Mouse (Mus musculus) myocyte (in vitro differentiated cells): ENCODE measurements around the gene Rapgef2. TPM values are rescaled to one million over a fixed set of nuclear protein-coding genes. Genes with fewer than 3 reads are reported as not detected.
"Not testable (repeated sequence)": the region's sequence is repeated elsewhere in the genome, so short reads cannot be mapped to it uniquely, and the experiment has no call there.

Experiments
- H3K27me3 ChIP-seq: one replicate; pipeline ENCODE4 v1.6.1; 2011; ENCODE audit not compliant: control insufficient read depth, insufficient read depth, insufficient read length
- H3K36me3 ChIP-seq: one replicate; pipeline ENCODE4 v1.6.1; 2011; ENCODE audit not compliant: control insufficient read depth, insufficient read depth
- H3K4me2 ChIP-seq: one replicate; pipeline ENCODE4 v1.6.1; 2011; ENCODE audit warnings: low read depth, control low read depth
- H3K4me3 ChIP-seq: one replicate; pipeline ENCODE4 v1.5.1; 2011; ENCODE audit warnings: mild to moderate bottlenecking, control low read depth, moderate library complexity
- H3K79me2 ChIP-seq: one replicate; pipeline ENCODE4 v1.6.1; 2011; ENCODE audit not compliant: control insufficient read depth, insufficient read depth
- H3ac ChIP-seq: one replicate; pipeline ENCODE4 v1.6.1; 2011; ENCODE audit not compliant: control insufficient read depth, insufficient read length
- CEBPB ChIP-seq: IDR thresholded peaks from 2 replicates; pipeline ENCODE4 v1.6.1; 2011; ENCODE audit warnings: mild to moderate bottlenecking, moderate library complexity; ENCODE audit not compliant: poor library complexity, insufficient read depth, severe bottlenecking
- E2F4 ChIP-seq: IDR thresholded peaks from one replicate; pipeline ENCODE4 v1.6.1; 2011; ENCODE audit warnings: mild to moderate bottlenecking, control low read depth, moderate library complexity; ENCODE audit not compliant: insufficient read depth
- MAX ChIP-seq: IDR thresholded peaks from one replicate; pipeline ENCODE4 v1.6.1; 2011; ENCODE audit warnings: low read depth, mild to moderate bottlenecking, control low read depth
- MYOD1 ChIP-seq, 3 experiments: IDR thresholded peaks; one replicate each; pipeline ENCODE4 v1.6.1; 2011; ENCODE audit warnings: control low read depth in 2 of 3, low read depth in 2 of 3, mild to moderate bottlenecking in 2 of 3, moderate library complexity in 1 of 3; ENCODE audit not compliant: insufficient read length in 2 of 3, control insufficient read depth in 1 of 3
- MYOG ChIP-seq, 3 experiments: IDR thresholded peaks; one replicate each; pipeline ENCODE4 v1.6.1; 2011; ENCODE audit warnings: control low read depth in 2 of 3, low read depth in 2 of 3, mild to moderate bottlenecking in 2 of 3; ENCODE audit not compliant: insufficient read length in 2 of 3, control insufficient read depth in 1 of 3, insufficient read depth in 1 of 3
- POLR2A ChIP-seq: IDR thresholded peaks from one replicate; pipeline ENCODE4 v1.6.1; 2011; ENCODE audit warnings: low read depth, mild to moderate bottlenecking, control low read depth, moderate library complexity; ENCODE audit not compliant: insufficient read length
- POLR2AphosphoS2 ChIP-seq: IDR thresholded peaks from one replicate; pipeline ENCODE4 v1.6.1; 2011; ENCODE audit warnings: low read depth, control low read depth; ENCODE audit not compliant: insufficient read length
- REST ChIP-seq: IDR thresholded peaks from one replicate; pipeline ENCODE4 v1.6.1; 2011; ENCODE audit warnings: mild to moderate bottlenecking, control low read depth, moderate library complexity; ENCODE audit not compliant: insufficient read depth, insufficient read length
- SRF ChIP-seq: IDR thresholded peaks from one replicate; pipeline ENCODE4 v1.6.1; 2011; ENCODE audit warnings: low read depth; ENCODE audit not compliant: control insufficient read depth, insufficient read length
- TCF12 ChIP-seq: IDR thresholded peaks from one replicate; pipeline ENCODE4 v1.6.1; 2011; ENCODE audit warnings: mild to moderate bottlenecking, control low read depth; ENCODE audit not compliant: poor library complexity, insufficient read depth, severe bottlenecking
- TCF3 ChIP-seq: IDR thresholded peaks from one replicate; pipeline ENCODE4 v1.6.1; 2011; ENCODE audit warnings: low read depth, control low read depth; ENCODE audit not compliant: insufficient read length
- USF1 ChIP-seq: IDR thresholded peaks from one replicate; pipeline ENCODE4 v1.6.1; 2011; ENCODE audit warnings: low read depth, mild to moderate bottlenecking, control low read depth, moderate library complexity
- polyA plus RNA-seq: library from polyadenylated mRNA; unstranded; fragments of >200 nt; fragmentation: generic; extraction: Trizol; gene quantifications from one replicate; pipeline ENCODE4 v1.2.1, GENCODE M21; 2012; ENCODE audit warnings: missing spikeins

The Rapgef2 gene
- polyA plus RNA-seq, 1 experiment, result 5.8 TPM

DNA sequence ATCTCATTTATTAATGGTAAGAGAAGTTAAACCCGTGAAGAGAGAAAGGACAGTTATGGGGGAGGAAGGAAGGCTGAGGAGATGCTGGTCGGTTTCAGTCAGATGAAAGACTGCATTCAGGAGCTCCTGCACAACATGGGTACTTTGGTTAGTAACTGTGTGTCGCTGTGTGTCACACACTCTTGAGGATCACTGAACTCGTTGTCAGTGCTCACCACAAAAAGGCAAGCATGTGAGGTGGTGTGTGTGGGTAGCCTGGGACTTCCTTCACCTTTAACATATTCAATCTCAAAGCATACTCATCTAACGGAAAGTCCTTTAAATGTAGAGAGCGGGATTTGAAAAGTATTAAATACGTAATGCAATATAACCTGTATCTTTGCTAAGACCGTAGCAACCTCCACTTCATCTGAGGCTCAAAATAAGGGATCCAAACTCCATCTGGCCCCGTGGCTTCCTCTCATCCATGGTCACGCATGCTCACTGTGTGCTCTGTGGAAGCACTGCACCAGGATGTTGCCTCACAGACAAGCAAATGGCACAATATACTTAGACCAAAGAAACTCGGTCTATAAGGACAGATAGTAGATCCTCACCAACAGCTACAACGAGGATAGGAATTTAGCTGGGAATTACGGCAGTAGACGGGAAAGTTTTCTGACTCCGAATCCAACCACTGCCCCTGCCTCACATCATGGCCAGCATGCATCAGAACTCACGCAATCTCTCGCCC, 58.8 kb downstream of the Rapgef2 start:
- TF ChIP-seq MYOD1 (IDR thresholded peaks at IDR 0.05; ENCODE audit: control insufficient read depth in 1 of 3, insufficient read length in 2 of 3, low read depth in 2 of 3) (no peak), REST (no peak), SRF (no peak), TCF12 (no peak), POLR2AphosphoS2 (no peak), POLR2A (no peak), CEBPB (no peak), MYOG (IDR thresholded peaks at IDR 0.05; ENCODE audit: control insufficient read depth in 1 of 3, insufficient read depth in 1 of 3, insufficient read length in 2 of 3, low read depth in 2 of 3) (no peak), E2F4 (no peak), USF1 (no peak), TCF3 (no peak), MAX (no peak)

DNA sequence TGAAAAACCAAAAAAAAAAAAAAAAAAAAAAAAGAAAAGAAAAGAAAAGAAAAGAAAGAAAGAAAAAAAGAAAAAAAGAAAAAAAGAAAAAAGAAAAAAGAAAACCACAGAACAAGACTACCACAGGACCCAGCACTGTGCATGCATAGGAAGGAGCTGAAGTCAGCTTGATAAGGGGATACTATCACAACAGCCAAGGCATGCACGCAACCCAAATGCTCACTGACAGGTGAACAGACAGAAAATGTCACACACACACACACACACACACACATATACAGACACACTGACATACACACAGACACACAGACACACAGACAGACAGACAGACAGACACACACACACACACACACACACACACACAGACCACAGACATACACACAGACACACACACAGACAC, 59.5 kb downstream of the Rapgef2 start:
- H3K79me2 ChIP-seq, result peaks cover 73% of the 10 kb centered on the region
- not testable (repeated sequence) for H3K27me3 ChIP-seq, H3K4me2 ChIP-seq, H3K36me3 ChIP-seq, H3ac ChIP-seq, H3K4me3 ChIP-seq

More for the DNA sequence above, 58.8 kb downstream of the Rapgef2 start:
- Histone ChIP-seq H3K27me3 (no peaks in the 10 kb centered on the region), H3ac (no peak overlapping the region), H3K79me2 (peaks cover 75% of the 10 kb centered on the region), H3K4me3 (no peak overlapping the region), H3K36me3 (no peaks in the 10 kb centered on the region), H3K4me2 (no peak overlapping the region)

DNA sequence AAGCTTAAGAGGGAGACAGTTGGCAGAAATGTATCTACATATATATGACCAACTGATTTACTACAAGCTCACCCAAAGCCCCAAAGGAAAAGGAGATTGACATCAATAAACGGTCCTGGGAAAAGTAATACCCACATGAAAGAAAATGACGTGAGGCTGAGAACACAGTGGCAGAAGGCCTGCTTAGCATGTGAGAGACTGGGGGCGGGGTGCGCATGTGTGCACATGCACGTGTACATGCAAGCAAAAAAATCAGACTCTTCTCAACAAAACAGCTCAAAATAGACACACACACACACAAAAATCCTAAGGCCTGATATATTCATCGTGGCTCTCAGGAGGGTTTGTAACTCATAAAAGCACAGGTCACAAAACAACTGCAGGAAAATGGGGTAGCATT, 60.4 kb downstream of the Rapgef2 start:
- Histone ChIP-seq H3K4me2 (no peak overlapping the region), H3ac (no peak overlapping the region), H3K79me2 (peaks cover 73% of the 10 kb centered on the region), H3K4me3 (no peak overlapping the region), H3K27me3 (no peaks in the 10 kb centered on the region), H3K36me3 (no peaks in the 10 kb centered on the region)
- no peak for TF ChIP-seq USF1
- no peak for TF ChIP-seq POLR2AphosphoS2
- no peak for TF ChIP-seq TCF3
- TF ChIP-seq TCF12, result no peak
- no peak for TF ChIP-seq MYOD1 (IDR thresholded peaks at IDR 0.05; ENCODE audit: control insufficient read depth in 1 of 3, insufficient read length in 2 of 3, low read depth in 2 of 3)
- TF ChIP-seq SRF, result no peak
- no peak for TF ChIP-seq E2F4
- no peak for TF ChIP-seq POLR2A
- TF ChIP-seq MAX, result no peak
- TF ChIP-seq CEBPB, result no peak
- TF ChIP-seq MYOG (IDR thresholded peaks at IDR 0.05; ENCODE audit: control insufficient read depth in 1 of 3, insufficient read depth in 1 of 3, insufficient read length in 2 of 3, low read depth in 2 of 3), result no peak
- TF ChIP-seq REST, result no peak

DNA sequence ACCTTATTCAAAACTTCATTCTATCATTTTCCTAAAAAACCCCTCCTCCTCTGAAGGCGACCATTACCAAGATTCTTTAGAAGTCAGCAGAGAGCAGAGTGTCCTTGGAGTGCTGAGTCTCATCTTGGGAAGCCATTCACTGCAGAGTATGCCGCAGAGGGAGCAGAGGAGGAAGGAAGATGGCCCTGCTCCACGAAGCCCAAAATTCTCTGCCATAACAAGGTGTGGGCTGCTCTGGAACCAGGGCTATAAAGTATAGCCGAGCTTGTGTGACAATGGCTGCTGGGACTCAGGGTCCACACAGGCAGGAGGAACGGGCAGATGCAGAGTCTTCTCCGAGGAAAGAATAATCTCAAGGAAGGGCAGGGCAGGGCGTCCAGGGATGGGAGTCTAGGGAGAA, 62.0 kb downstream of the Rapgef2 start:
- peaks cover 71% of the 10 kb centered on the region for H3K79me2 ChIP-seq
- no peak overlapping the region for H3ac ChIP-seq
- no peaks in the 10 kb centered on the region for H3K27me3 ChIP-seq
- no peak overlapping the region for H3K4me2 ChIP-seq
- H3K4me3 ChIP-seq, result no peak overlapping the region
- TF ChIP-seq USF1 (no peak), MYOD1 (IDR thresholded peaks at IDR 0.05; ENCODE audit: control insufficient read depth in 1 of 3, insufficient read length in 2 of 3, low read depth in 2 of 3) (no peak), TCF3 (no peak), REST (no peak), SRF (no peak), E2F4 (no peak), MAX (no peak), MYOG (IDR thresholded peaks at IDR 0.05; ENCODE audit: control insufficient read depth in 1 of 3, insufficient read depth in 1 of 3, insufficient read length in 2 of 3, low read depth in 2 of 3) (no peak), CEBPB (no peak), POLR2A (no peak), POLR2AphosphoS2 (no peak), TCF12 (no peak)
- no peaks in the 10 kb centered on the region for H3K36me3 ChIP-seq

DNA sequence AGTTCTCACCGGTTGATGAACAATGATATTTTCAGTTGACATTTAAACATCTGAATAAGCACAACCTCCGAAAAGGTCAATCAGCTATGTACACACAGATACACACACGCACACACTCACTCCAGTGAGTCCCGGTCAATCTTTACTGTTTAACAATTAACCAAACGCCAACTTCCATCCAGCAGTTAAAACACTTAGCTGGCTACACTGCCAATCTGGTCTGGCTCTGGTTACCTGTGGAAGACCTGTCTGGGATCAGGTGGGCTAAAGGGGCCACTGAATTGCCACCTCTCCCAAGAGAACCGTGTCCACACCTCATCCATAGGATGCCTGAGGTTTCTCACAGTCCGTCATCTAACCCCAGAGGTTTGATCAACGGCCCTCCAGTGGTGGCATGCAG, 63.0 kb downstream of the Rapgef2 start:
- no peak for TF ChIP-seq MYOG (IDR thresholded peaks at IDR 0.05; ENCODE audit: control insufficient read depth in 1 of 3, insufficient read depth in 1 of 3, insufficient read length in 2 of 3, low read depth in 2 of 3)
- TF ChIP-seq USF1, result no peak
- TF ChIP-seq MAX, result no peak
- no peak for TF ChIP-seq POLR2A
- no peak for TF ChIP-seq CEBPB
- no peak for TF ChIP-seq POLR2AphosphoS2
- TF ChIP-seq TCF12, result no peak
- no peak for TF ChIP-seq MYOD1 (IDR thresholded peaks at IDR 0.05; ENCODE audit: control insufficient read depth in 1 of 3, insufficient read length in 2 of 3, low read depth in 2 of 3)
- no peak for TF ChIP-seq E2F4
- no peak for TF ChIP-seq REST
- TF ChIP-seq TCF3, result no peak
- TF ChIP-seq SRF, result no peak
- H3K79me2 ChIP-seq, result peaks cover 66% of the 10 kb centered on the region
- H3K4me3 ChIP-seq, result no peak overlapping the region
- no peak overlapping the region for H3K4me2 ChIP-seq
- no peak overlapping the region for H3ac ChIP-seq
- H3K36me3 ChIP-seq, result no peaks in the 10 kb centered on the region
- no peaks in the 10 kb centered on the region for H3K27me3 ChIP-seq
